Mouse (Mus musculus): ENCODE data around the gene Olfr968. TPM values are rescaled to one million over a fixed set of nuclear protein-coding genes. Genes with fewer than 3 reads are reported as not detected.

The Olfr968 gene
- total RNA-seq (2018; cell fraction: chromatin; rRNA removed): not detected
- total RNA-seq (2018; cell fraction: cytosol; rRNA removed): not detected
- total RNA-seq (2018; cell fraction: nucleus; rRNA removed): not detected
- not detected in 3 replicates for polyA plus RNA-seq (2018)

GRCm38 (mm10) chr9:39783153-39783552 is at the start of gene Olfr968:
Gene Olfr968, minus strand, starts transcription at chr9:39783253.
- 80% methylated on average over 1 of the region's 1 CpGs for WGBS (ENCODE audit: missing documents)
- H3K36me3 ChIP-seq (ENCODE audit: inconsistent target): no peaks in the 10 kb centered on the region
- no peak within 1 kb of the TSS for H3K27ac ChIP-seq
- no peaks in the 10 kb centered on the region for H3K79me2 ChIP-seq (ENCODE audit: inconsistent target)
- H3K4me3 ChIP-seq (ENCODE audit: inconsistent target): no peak within 1 kb of the TSS

- WGBS (ENCODE audit: missing documents): 78% methylated on average over 4 of the region's 4 CpGs
- Histone ChIP-seq H3K4me3 (ENCODE audit: inconsistent target) (no peak within 1 kb of the TSS), H3K79me2 (ENCODE audit: inconsistent target) (no peaks in the 10 kb centered on the region)
These were observed 25.5 kb upstream of the Olfr968 start, which contains the start of gene Olfr970 for GRCm38 (mm10) chr9:39808560-39808959. Gene Olfr970, plus strand, starts transcription at chr9:39808860.

GRCm38 (mm10) chr9:39790558-39790957 is 7.5 kb upstream of the Olfr968 start, which contains the start of gene Olfr969:
Gene Olfr969, plus strand, starts transcription at chr9:39790945.
- Histone ChIP-seq H3K4me3 (ENCODE audit: inconsistent target) (no peak within 1 kb of the TSS), H3K36me3 (ENCODE audit: inconsistent target) (no peaks in the 10 kb centered on the region), H3K79me2 (ENCODE audit: inconsistent target) (no peaks in the 10 kb centered on the region), H3K27ac (no peak within 1 kb of the TSS)
- WGBS (ENCODE audit: missing documents): 76% methylated on average over 2 of the region's 2 CpGs

More at GRCm38 (mm10) chr9:39808560-39808959, 25.5 kb upstream of the Olfr968 start, which contains the start of gene Olfr970:
- Histone ChIP-seq H3K36me3 (ENCODE audit: inconsistent target) (no peaks in the 10 kb centered on the region), H3K27ac (no peak within 1 kb of the TSS)

GRCm38 (mm10) chr9:39746428-39746827 is 36.6 kb downstream of the Olfr968 start:
- WGBS (ENCODE audit: missing documents): 100% methylated on average over 1 of the region's 1 CpGs
- Histone ChIP-seq H3K79me2 (ENCODE audit: inconsistent target) (no peaks in the 10 kb centered on the region), H3K27ac (no peak overlapping the region), H3K4me3 (ENCODE audit: inconsistent target) (no peak overlapping the region), H3K36me3 (ENCODE audit: inconsistent target) (no peaks in the 10 kb centered on the region)

GRCm38 (mm10) chr9:39745949-39746348 is 37.1 kb downstream of the Olfr968 start, which contains the start of gene Olfr967:
Gene Olfr967, plus strand, starts transcription at chr9:39746249.
- H3K79me2 ChIP-seq (ENCODE audit: inconsistent target): no peaks in the 10 kb centered on the region
- no peak within 1 kb of the TSS for H3K27ac ChIP-seq
- H3K4me3 ChIP-seq (ENCODE audit: inconsistent target): no peak within 1 kb of the TSS
- H3K36me3 ChIP-seq (ENCODE audit: inconsistent target): no peaks in the 10 kb centered on the region

- Histone ChIP-seq H3K79me2 (ENCODE audit: inconsistent target) (no peaks in the 10 kb centered on the region), H3K4me3 (ENCODE audit: inconsistent target) (no peak overlapping the region), H3K27ac (no peak overlapping the region), H3K36me3 (ENCODE audit: inconsistent target) (no peaks in the 10 kb centered on the region)
- 90% methylated on average over 1 of the region's 1 CpGs for WGBS (ENCODE audit: missing documents)
These were observed 42.3 kb downstream of the Olfr968 start for GRCm38 (mm10) chr9:39740741-39741140.

- Histone ChIP-seq H3K27ac (no peak within 1 kb of the TSS), H3K4me3 (ENCODE audit: inconsistent target) (no peak within 1 kb of the TSS), H3K36me3 (ENCODE audit: inconsistent target) (no peaks in the 10 kb centered on the region), H3K79me2 (ENCODE audit: inconsistent target) (no peaks in the 10 kb centered on the region)
These were observed 52.4 kb downstream of the Olfr968 start, which contains the start of gene Olfr150 for GRCm38 (mm10) chr9:39730678-39731077. Gene Olfr150, plus strand, starts transcription at chr9:39730978.

Other genes starting within 250 kb of the Olfr968 start
- not detected in 3 replicates for gene Olfr958, start 229.2 kb downstream of the Olfr968 start, polyA plus RNA-seq (2018)
- not detected in 3 replicates for gene Olfr959, start 207.7 kb downstream of the Olfr968 start, polyA plus RNA-seq (2018)
- gene AW551984, start 178.8 kb downstream of the Olfr968 start, polyA plus RNA-seq (2018): not detected in 3 replicates
- not detected in 3 replicates for gene Olfr148, start 172.6 kb downstream of the Olfr968 start, polyA plus RNA-seq (2018)
- not detected in 3 replicates for gene Olfr960, start 161.9 kb downstream of the Olfr968 start, polyA plus RNA-seq (2018)
- not detected in 3 replicates for gene Olfr961, start 138.2 kb downstream of the Olfr968 start, polyA plus RNA-seq (2018)
- gene Olfr963, start 116.0 kb downstream of the Olfr968 start, polyA plus RNA-seq (2018): not detected in 3 replicates
- not detected in 3 replicates for gene Olfr149, start 76.1 kb downstream of the Olfr968 start, polyA plus RNA-seq (2018)
- not detected in 3 replicates for gene Olfr965, start 71.9 kb downstream of the Olfr968 start, polyA plus RNA-seq (2018)
- not detected in 3 replicates for gene Olfr150, start 52.3 kb downstream of the Olfr968 start, polyA plus RNA-seq (2018)
- gene Olfr967, start 37.0 kb downstream of the Olfr968 start, polyA plus RNA-seq (2018): not detected in 3 replicates
- gene Olfr969, start 7.7 kb upstream of the Olfr968 start, polyA plus RNA-seq (2018): not detected in 3 replicates
- gene Olfr970, start 25.6 kb upstream of the Olfr968 start, polyA plus RNA-seq (2018): not detected in 3 replicates
- not detected in 3 replicates for gene Olfr971, start 53.6 kb upstream of the Olfr968 start, polyA plus RNA-seq (2018)
- not detected in 3 replicates for gene Olfr972, start 83.2 kb upstream of the Olfr968 start, polyA plus RNA-seq (2018)
- gene Olfr229, start 124.1 kb upstream of the Olfr968 start, polyA plus RNA-seq (2018): not detected in 3 replicates
- not detected in 3 replicates for gene Olfr974, start 154.2 kb upstream of the Olfr968 start, polyA plus RNA-seq (2018)
- not detected in 3 replicates for gene Olfr975, start 168.8 kb upstream of the Olfr968 start, polyA plus RNA-seq (2018)
- gene Olfr976, start 177.9 kb upstream of the Olfr968 start, polyA plus RNA-seq (2018): not detected in 3 replicates
- not detected in 3 replicates for gene Olfr978, start 208.9 kb upstream of the Olfr968 start, polyA plus RNA-seq (2018)
- gene Olfr979, start 220.2 kb upstream of the Olfr968 start, polyA plus RNA-seq (2018): not detected in 3 replicates
- not detected in 3 replicates for gene Olfr980, start 226.3 kb upstream of the Olfr968 start, polyA plus RNA-seq (2018)
- gene Olfr981, start 238.2 kb upstream of the Olfr968 start, polyA plus RNA-seq (2018): not detected in 3 replicates

All from macrophage (primary cell).